Mouse (Mus musculus) spleen, adult 2 months (tissue): ENCODE data around the gene Nr4a3.

ENCODE experiments used
- CTCF ChIP-seq: fragments of 200-500 bp; IDR thresholded peaks from 2 replicates; pipeline ENCODE4 v1.5.1; 2011; ENCODE audit warnings: mild to moderate bottlenecking, inconsistent platforms; ENCODE audit not compliant: insufficient read depth, insufficient read length, insufficient replicate concordance; ENCODE audit errors: extremely low read depth
- POLR2A ChIP-seq: fragments of 200-500 bp; IDR thresholded peaks from 2 replicates; pipeline ENCODE4 v1.6.1; 2011; ENCODE audit warnings: low read depth, low read length, inconsistent platforms

- TF ChIP-seq CTCF: no peak
- TF ChIP-seq POLR2A: peak; percentile 57
Observed at GRCm38 (mm10) chr4:48042786-48043701, 1.9 kb upstream of the Nr4a3 start.
